Mouse (Mus musculus) C2C12 (cell line): ENCODE results near the gene Cryba2. TPM values are rescaled to one million over a fixed set of nuclear protein-coding genes. Genes with fewer than 3 reads are reported as not detected.

Source experiments
- H3K27me3 ChIP-seq: one replicate; pipeline ENCODE4 v1.6.1; 2011; ENCODE audit not compliant: control insufficient read depth, insufficient read depth, insufficient read length
- H3K36me3 ChIP-seq: one replicate; pipeline ENCODE4 v1.6.1; 2011; ENCODE audit not compliant: control insufficient read depth, insufficient read depth
- H3K4me3 ChIP-seq: one replicate; pipeline ENCODE4 v1.5.1; 2011; ENCODE audit warnings: mild to moderate bottlenecking, control low read depth; ENCODE audit not compliant: poor library complexity, insufficient read depth, severe bottlenecking
- H3K79me2 ChIP-seq: one replicate; pipeline ENCODE4 v1.6.1; 2011; ENCODE audit not compliant: control insufficient read depth, insufficient read depth
- H3K79me3 ChIP-seq: one replicate; pipeline ENCODE4 v1.6.1; 2011; ENCODE audit warnings: low read depth, control low read depth
- H3ac ChIP-seq: one replicate; pipeline ENCODE3; 2011; ENCODE audit warnings: low read depth; ENCODE audit not compliant: control insufficient read depth, insufficient read length
- CEBPB ChIP-seq: IDR thresholded peaks from one replicate; pipeline ENCODE4 v1.6.1; 2011; ENCODE audit warnings: low read depth, mild to moderate bottlenecking, control low read depth, moderate library complexity
- CTCF ChIP-seq: IDR thresholded peaks from one replicate; pipeline ENCODE4 v1.5.1; 2011; ENCODE audit not compliant: control insufficient read depth, insufficient read depth, insufficient read length
- FOSL1 ChIP-seq: IDR thresholded peaks from one replicate; pipeline ENCODE4 v1.8.0; 2011; ENCODE audit warnings: mild to moderate bottlenecking, low read length; ENCODE audit not compliant: poor library complexity, insufficient read depth, severe bottlenecking
- MAX ChIP-seq: IDR thresholded peaks from one replicate; pipeline ENCODE4 v1.6.1; 2011; ENCODE audit warnings: mild to moderate bottlenecking, control low read depth
- MYOD1 ChIP-seq: IDR thresholded peaks from one replicate; pipeline ENCODE4 v1.6.1; 2011; ENCODE audit warnings: low read depth; ENCODE audit not compliant: control insufficient read depth, insufficient read length
- MYOG ChIP-seq: IDR thresholded peaks from one replicate; pipeline ENCODE4 v1.6.1; 2011; ENCODE audit not compliant: control insufficient read depth, insufficient read length; ENCODE audit errors: extremely low read depth
- USF1 ChIP-seq: IDR thresholded peaks from one replicate; pipeline ENCODE4 v1.6.1; 2011; ENCODE audit warnings: low read depth, mild to moderate bottlenecking, control low read depth, moderate library complexity
- polyA plus RNA-seq: library from polyadenylated mRNA; unstranded; fragments of >200 nt; fragmentation: generic; extraction: Trizol; gene quantifications from one replicate; pipeline ENCODE4 v1.2.1, GENCODE M21; 2012; ENCODE audit warnings: missing spikeins

Cryba2 gene
- polyA plus RNA-seq, 1 experiment: not detected

DNA sequence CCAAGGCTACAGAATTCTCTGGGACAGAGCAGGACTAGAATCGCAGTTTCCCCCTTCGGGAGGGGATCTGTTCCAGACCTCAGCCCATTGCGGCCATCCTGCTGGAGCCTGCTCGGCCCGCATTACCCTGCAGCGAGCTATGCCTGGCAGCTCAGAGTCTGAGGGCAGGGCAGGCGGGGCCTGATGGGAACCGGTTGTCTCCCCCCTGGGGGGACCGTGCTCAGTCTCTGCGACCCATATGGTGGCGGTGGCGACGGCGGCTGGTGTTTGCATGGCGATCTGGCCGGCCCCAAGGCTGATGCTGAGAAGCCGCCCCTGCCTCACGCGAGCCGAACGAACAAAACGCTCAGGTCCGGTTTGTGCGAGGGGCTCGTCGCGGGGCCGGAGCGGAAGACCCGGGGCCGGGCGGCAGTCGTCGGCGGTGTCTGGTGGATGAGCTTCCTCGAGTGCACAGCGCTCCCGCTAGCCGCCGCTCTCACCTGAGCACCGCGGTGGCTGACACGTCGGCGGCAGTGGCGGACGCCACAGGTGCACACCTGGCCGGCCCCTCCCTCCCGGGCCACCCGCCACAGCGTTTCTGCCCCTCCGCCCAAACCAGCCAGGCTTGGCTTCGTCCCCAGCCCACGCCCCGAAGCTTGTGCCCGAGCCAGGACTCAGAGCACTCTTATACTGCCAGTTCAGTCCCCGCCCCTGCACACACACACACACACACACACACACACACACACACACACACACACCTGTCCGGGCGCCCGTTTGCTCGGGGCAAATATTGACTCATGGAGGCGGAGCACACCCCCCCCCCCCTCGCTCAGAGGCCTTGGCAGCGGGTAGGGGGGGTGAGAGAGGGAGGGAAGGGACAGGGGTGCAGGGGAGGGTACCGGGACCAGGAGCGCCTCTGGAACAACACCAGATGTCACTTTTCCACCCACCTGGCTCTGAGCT, 7.7 kb upstream of the Cryba2 start:
- Histone ChIP-seq H3K79me3 (no peaks in the 10 kb centered on the region), H3K27me3 (peaks cover 85% of the 10 kb centered on the region), H3ac (no peak overlapping the region), H3K79me2 (no peaks in the 10 kb centered on the region), H3K4me3 (no peak overlapping the region), H3K36me3 (no peaks in the 10 kb centered on the region)
- no peak for TF ChIP-seq MYOD1
- TF ChIP-seq USF1: no peak
- TF ChIP-seq MAX: no peak
- no peak for TF ChIP-seq CTCF
- no peak for TF ChIP-seq MYOG
- TF ChIP-seq CEBPB: no peak
- TF ChIP-seq FOSL1: no peak

DNA sequence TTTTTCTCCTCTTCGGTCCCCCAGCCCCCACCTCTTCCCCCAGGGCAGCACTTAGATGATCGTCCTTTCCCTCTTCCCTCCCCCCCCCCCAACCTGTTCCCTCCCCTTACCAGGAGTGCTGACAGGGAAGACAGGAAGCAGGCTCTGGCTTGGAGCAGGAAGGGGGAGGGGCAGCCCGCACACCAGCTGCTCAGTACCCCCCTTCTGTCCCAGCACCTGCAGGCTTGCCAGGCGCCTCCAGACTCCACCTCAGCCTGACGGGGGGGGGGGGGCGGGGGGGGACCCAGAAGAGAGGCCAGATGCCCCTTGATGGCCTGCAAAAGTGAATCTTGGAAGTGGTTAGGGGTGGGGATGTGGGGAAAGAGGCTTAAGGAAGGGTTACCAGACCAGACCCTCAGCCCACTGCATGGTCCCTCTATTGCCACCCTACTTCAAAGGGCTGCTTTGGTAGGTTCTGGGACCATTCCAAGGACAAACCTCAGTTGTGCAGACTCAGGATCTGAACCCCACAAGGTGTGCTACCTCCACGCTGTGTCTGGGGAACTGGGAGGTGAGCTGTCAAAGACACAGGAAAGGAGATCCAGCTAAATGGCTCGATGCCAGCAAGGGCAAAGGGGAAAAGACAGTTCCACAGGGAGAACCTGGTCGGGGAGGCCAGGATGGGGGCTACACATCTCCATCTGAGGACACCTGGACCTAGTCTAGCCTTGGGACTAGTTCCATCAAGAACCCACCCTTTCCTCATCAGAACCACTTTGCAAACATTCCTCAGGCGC, 5.9 kb upstream of the Cryba2 start:
- Histone ChIP-seq H3K79me2 (no peaks in the 10 kb centered on the region), H3K4me3 (no peak overlapping the region), H3ac (no peak overlapping the region), H3K27me3 (peaks cover 72% of the 10 kb centered on the region), H3K36me3 (no peaks in the 10 kb centered on the region), H3K79me3 (no peaks in the 10 kb centered on the region)
- no peak for TF ChIP-seq USF1
- no peak for TF ChIP-seq CEBPB
- no peak for TF ChIP-seq CTCF
- TF ChIP-seq MAX: no peak
- TF ChIP-seq FOSL1: no peak
- TF ChIP-seq MYOD1: no peak
- TF ChIP-seq MYOG: no peak

DNA sequence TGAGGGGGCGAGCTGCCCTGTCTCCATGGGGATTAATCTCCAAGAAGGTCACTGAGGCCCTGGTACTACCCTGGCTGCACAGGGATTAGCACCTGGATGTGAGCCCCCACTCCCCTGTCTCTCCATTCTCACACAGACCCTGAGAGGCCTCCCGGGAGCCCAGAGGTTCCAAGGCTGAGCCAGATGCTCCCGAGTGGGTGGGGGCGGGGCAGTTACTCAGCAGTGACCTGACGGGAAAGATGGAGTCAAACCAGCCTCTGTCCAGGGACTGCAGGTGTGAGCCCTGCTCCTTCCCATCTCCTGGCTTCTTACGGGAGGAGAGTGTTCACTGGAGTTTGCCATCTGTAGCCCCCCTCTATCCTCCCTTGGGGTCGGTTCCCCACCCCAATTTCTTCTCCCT, 5.0 kb upstream of the Cryba2 start:
- Histone ChIP-seq H3K4me3 (no peak overlapping the region), H3K79me3 (no peaks in the 10 kb centered on the region), H3ac (no peak overlapping the region), H3K79me2 (no peaks in the 10 kb centered on the region), H3K36me3 (no peaks in the 10 kb centered on the region), H3K27me3 (peaks cover 68% of the 10 kb centered on the region)
- no peak for TF ChIP-seq CTCF
- TF ChIP-seq FOSL1: no peak
- no peak for TF ChIP-seq MAX
- TF ChIP-seq MYOG: no peak
- TF ChIP-seq MYOD1: no peak
- TF ChIP-seq CEBPB: no peak
- no peak for TF ChIP-seq USF1

DNA sequence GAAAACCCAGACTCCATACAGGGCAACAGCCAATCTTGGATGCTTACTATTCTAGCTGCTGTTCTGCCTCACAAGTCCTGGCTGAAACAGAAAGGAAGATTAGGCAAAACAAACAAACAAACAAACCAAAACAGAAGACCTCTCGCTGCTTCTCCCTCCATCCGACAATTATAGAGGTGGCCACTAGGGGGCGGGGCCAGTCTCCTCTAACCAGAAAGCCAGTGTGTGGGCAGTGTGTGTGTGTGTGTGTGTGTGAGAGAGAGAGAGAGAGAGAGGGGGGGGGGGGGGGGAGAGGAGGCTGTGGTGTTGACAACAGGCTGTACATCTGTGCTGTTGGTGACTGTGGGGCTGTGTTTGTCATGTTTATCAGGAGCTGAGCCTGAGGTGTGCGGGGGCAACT, 2.0 kb upstream of the Cryba2 start:
- Histone ChIP-seq H3ac (no peak overlapping the region), H3K79me3 (no peaks in the 10 kb centered on the region), H3K27me3 (peaks cover 57% of the 10 kb centered on the region), H3K36me3 (no peaks in the 10 kb centered on the region), H3K4me3 (no peak overlapping the region), H3K79me2 (no peaks in the 10 kb centered on the region)
- TF ChIP-seq USF1 (no peak), CTCF (no peak)

DNA sequence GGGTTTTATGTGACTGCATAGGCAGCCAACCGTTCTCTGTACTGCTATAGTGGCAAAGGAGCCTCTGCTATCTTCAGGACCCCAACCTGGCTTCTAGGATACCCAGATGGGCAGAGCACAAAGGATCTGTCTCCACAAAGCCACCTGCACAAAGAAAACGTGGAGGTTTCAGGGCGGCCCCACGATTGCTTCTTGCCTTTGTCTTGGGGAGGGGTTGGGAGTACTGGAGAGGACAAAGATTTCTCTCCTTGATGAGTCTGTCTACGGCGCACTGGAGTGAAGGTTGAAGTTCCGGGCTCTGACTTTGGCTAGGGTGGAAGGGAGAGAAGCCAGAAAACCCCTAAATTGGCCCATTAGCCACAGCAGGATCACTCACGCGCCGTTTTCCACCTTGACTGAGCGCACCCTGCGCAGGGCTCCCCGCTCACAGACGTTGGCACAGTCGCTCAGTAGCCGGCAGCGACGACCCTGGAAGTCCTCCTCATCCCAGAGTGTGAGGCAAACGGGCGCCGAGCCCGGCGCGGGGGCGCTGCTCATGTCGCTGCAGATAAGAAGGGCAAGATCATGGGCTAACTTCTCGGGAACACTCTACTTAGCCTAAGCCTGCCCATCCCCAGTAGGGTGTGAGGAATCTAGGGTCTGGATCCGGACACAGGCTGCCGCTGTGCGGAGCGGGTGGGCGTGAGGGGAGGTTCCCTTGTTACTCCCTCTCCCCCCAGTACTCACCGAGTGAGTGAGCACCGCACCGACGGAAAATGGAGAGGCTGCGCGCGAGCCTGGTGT, 401 bp downstream of the Cryba2 start:
- Histone ChIP-seq H3K27me3 (peaks cover 47% of the 10 kb centered on the region), H3K79me3 (no peaks in the 10 kb centered on the region), H3K4me3 (no peak overlapping the region), H3K79me2 (no peaks in the 10 kb centered on the region), H3K36me3 (no peaks in the 10 kb centered on the region), H3ac (no peak overlapping the region)
- no peak for TF ChIP-seq CEBPB
- TF ChIP-seq MAX: no peak
- TF ChIP-seq MYOD1: no peak
- no peak for TF ChIP-seq MYOG
- no peak for TF ChIP-seq FOSL1
- TF ChIP-seq CTCF: no peak
- TF ChIP-seq USF1: no peak
